Mouse (Mus musculus) stomach, postnatal 0 days (tissue): ENCODE results near the gene Syndig1. TPM values are rescaled to one million over a fixed set of nuclear protein-coding genes. Genes with fewer than 3 reads are reported as not detected.

Experiments
- ATAC-seq: fragments of 200-750 bp; cut with Nextera tagmentation; 2 replicates; pipeline ENCODE4 v1.8.0; 2017; ENCODE audit not compliant: low FRiP score, low TSS enrichment
- DNase-seq: peaks from one replicate; pipeline ENCODE4 v3.0.0-alpha.2; 2016; ENCODE audit warnings: low spot score
- H3K27ac ChIP-seq: fragments of 300-500 bp; sonication (generic); replicated peaks from 2 replicates; pipeline ENCODE4 v1.5.1; 2014; ENCODE audit warnings: mild to moderate bottlenecking, control low read depth
- H3K27me3 ChIP-seq: fragments of 300-500 bp; sonication (generic); 2 replicates; pipeline ENCODE4 v1.6.1; 2014; ENCODE audit warnings: low read length; ENCODE audit not compliant: control insufficient read depth, insufficient read depth
- H3K36me3 ChIP-seq: fragments of 300-500 bp; sonication (generic); 2 replicates; pipeline ENCODE4 v1.6.1; 2014; ENCODE audit warnings: low read length, mixed read lengths; ENCODE audit not compliant: control insufficient read depth, insufficient read depth
- H3K4me1 ChIP-seq: fragments of 300-500 bp; sonication (generic); replicated peaks from 2 replicates; pipeline ENCODE4 v1.6.1; 2014; ENCODE audit warnings: antibody characterized with exemption; ENCODE audit not compliant: control insufficient read depth, insufficient read depth
- H3K4me2 ChIP-seq: fragments of 300-500 bp; sonication (generic); replicated peaks from 2 replicates; pipeline ENCODE4 v1.6.1; 2014; ENCODE audit warnings: low read depth, mild to moderate bottlenecking, control low read depth, moderate library complexity
- H3K4me3 ChIP-seq: fragments of 300-500 bp; sonication (generic); 2 replicates; pipeline ENCODE4 v1.5.1; 2014; ENCODE audit warnings: low read depth, low read length, control low read depth
- H3K9ac ChIP-seq: fragments of 300-500 bp; sonication (generic); 2 replicates; pipeline ENCODE4 v1.6.1; 2014; ENCODE audit warnings: mild to moderate bottlenecking, low read length, control low read depth, mixed read lengths
- H3K9me3 ChIP-seq: fragments of 300-500 bp; sonication (generic); 2 replicates; pipeline ENCODE4 v1.6.1; 2016; ENCODE audit warnings: low read length; ENCODE audit not compliant: control insufficient read depth
- CTCF ChIP-seq: IDR thresholded peaks from 2 replicates; pipeline ENCODE4 v1.5.1; 2016; ENCODE audit warnings: antibody characterized with exemption, low read depth, mild to moderate bottlenecking, moderate library complexity
- EP300 ChIP-seq: optimal IDR thresholded peaks from 2 replicates; pipeline ENCODE3; 2016; ENCODE audit warnings: antibody characterized with exemption
- WGBS: fragments of 180-500 bp; shearing (Covaris S2); extraction: QIAGEN DNeasy Blood & Tissue Kit; methylation state at CpG from one replicate; pipeline ENCODE4 v1.1.7; 2014; 5-methylcytosine and 5-hydroxymethylcytosine counted together
- polyA plus RNA-seq: library from polyadenylated mRNA; unstranded; fragments of >200 nt; fragmentation: Nextera tagmentation; extraction: Ambion mirVana; gene quantifications from 2 replicates; pipeline ENCODE4 v1.2.1, GENCODE M21; 2015

Gene Syndig1
- polyA plus RNA-seq, 1 experiment from 2014 or later: 7.2 TPM

DNA sequence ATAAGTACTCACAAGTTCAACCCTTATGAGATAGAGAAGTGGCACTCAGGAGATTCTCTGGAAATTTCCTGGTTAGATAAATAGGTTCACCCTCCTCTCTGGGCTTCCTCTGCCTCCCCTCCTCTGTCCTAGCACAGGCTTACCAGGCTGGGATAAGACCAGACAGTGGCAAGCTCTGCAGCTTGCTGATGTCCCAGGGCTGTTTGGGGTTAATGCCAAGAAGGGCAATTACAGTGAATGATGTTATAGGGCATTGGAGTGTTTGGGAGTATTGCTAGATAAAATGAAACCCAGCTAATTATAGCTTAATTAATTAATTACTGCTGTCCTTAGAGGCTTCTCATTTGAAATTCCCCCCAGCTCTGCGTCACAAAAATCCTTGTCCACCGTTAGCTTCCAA is 171.6 kb downstream of the Syndig1 start:
- TF ChIP-seq EP300 (no peak), CTCF (no peak)
- no peak overlapping the region for H3K4me2 ChIP-seq

DNA sequence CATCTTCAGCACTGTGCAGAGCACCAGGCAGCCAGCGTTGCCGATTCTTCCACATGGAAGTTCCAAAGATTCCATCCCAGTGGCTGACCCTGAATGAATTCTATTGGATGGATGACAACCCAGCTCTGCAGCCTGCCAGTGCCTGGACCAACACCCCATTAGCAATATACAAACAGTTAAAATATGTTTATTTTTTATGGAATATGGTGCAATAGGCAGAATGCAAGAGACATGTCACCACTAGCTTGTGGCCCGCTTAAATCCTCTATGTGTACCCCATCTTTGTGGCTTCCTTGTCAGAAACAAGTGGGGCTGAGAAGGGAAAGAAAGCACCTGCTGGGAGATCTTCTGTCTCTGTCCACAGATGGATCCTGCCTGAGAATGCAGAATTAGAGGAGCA is 174.5 kb downstream of the Syndig1 start:
- ATAC-seq (no peak), DNase-seq (no peak)
- Histone ChIP-seq H3K4me3 (no peak overlapping the region), H3K4me2 (no peak overlapping the region), H3K4me1 (no peaks in the 10 kb centered on the region), H3K27ac (no peak overlapping the region), H3K27me3 (no peaks in the 10 kb centered on the region), H3K9me3 (no peaks in the 10 kb centered on the region), H3K9ac (no peak overlapping the region), H3K36me3 (no peaks in the 10 kb centered on the region)
- WGBS: 70% methylated on average over 3 of the region's 3 CpGs
- TF ChIP-seq EP300 (no peak), CTCF (no peak)

More for the DNA sequence above, 171.6 kb downstream of the Syndig1 start:
- Histone ChIP-seq H3K9me3 (no peaks in the 10 kb centered on the region), H3K4me1 (no peaks in the 10 kb centered on the region), H3K27ac (no peak overlapping the region), H3K36me3 (no peaks in the 10 kb centered on the region), H3K9ac (no peak overlapping the region), H3K4me3 (no peak overlapping the region), H3K27me3 (no peaks in the 10 kb centered on the region)
- no peak for ATAC-seq
- no peak for DNase-seq
- WGBS: 78% methylated on average over 2 of the region's 2 CpGs

DNA sequence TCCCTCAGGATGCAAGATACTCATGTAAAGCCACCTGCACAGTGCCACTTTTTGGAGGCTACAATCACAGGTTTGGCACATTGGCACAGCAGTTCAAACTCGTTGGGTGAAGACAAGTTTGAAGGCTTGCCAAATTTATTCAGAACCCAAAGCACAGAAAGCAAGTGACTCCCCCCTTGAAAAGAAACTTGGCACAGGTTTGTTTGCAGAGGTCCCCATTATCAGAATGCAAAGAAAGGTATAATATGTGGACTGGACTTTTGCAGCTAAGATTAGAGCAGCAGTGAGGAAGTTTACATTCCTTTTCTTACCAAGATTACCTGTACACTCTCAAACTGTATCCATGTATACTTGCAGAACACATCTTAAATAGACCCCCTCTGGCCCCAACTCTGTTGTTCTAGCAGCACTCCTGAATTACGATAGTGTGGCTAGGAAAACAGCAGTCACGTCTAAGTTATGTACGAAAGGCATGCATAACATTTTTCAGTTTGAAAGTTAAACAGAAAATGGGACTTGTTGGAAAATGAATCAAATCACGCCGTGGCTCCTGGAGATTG is 183.9 kb downstream of the Syndig1 start:
- Histone ChIP-seq H3K4me1 (no peaks in the 10 kb centered on the region), H3K9me3 (no peaks in the 10 kb centered on the region), H3K4me3 (no peak overlapping the region), H3K27ac (no peak overlapping the region), H3K4me2 (no peak overlapping the region), H3K9ac (no peak overlapping the region), H3K27me3 (no peaks in the 10 kb centered on the region), H3K36me3 (no peaks in the 10 kb centered on the region)
- peak; percentile 18 for DNase-seq
- TF ChIP-seq CTCF (no peak), EP300 (no peak)
- ATAC-seq: 0 out of 2 replicates have a peak, but pooled peaks have one; percentile 40
- WGBS: 24% methylated on average over 6 of the region's 6 CpGs

DNA sequence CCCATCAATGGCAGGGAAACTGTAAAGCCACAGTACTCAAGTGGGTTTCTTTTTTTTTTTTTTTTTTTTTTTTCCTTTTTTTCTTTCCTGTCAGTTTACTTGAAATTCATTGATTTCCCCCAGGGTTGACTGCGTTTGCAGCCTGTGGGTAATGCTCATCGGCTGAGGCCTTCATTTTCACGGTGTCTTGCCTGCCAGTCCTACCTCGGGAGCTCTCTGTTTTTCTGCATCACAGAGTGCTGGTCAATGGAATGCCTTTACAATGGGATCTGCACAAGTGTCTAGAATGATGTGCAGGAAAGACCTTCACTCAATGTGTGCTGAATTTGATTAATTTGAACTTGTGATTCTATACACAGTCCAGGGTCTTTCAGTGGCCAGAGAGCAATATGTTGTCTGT is 184.8 kb downstream of the Syndig1 start:
- 79% methylated on average over 4 of the region's 4 CpGs for WGBS
- H3K4me1 ChIP-seq: no peaks in the 10 kb centered on the region
- H3K36me3 ChIP-seq: no peaks in the 10 kb centered on the region
- no peak overlapping the region for H3K4me3 ChIP-seq
- H3K4me2 ChIP-seq: no peak overlapping the region
- no peak overlapping the region for H3K9ac ChIP-seq
- no peak for TF ChIP-seq CTCF
- no peak for TF ChIP-seq EP300
- no peak overlapping the region for H3K27ac ChIP-seq
- ATAC-seq: no peak
- no peaks in the 10 kb centered on the region for H3K9me3 ChIP-seq
- H3K27me3 ChIP-seq: no peaks in the 10 kb centered on the region
- no peak for DNase-seq

DNA sequence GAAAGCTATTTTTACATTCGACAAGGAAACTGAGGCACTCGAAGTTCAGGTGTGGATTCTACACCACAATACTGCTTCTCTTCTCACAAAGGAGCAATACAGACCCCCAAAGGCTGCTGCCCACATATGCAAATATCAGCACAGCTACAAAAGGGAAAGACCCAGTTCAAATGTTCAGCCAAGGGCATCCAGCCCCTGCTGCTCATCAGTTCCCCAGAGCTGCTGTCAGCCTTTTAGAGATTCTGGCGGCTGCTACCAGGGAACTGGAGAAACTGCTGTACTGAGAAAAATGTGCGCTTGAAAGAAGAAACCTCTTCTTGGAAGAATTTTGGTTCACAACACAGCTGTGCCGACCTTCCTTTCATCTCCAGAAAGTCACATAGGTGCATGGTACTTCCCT is 187.3 kb downstream of the Syndig1 start:
- Histone ChIP-seq H3K4me3 (no peak overlapping the region), H3K36me3 (no peaks in the 10 kb centered on the region), H3K9ac (no peak overlapping the region), H3K9me3 (no peaks in the 10 kb centered on the region), H3K27me3 (no peaks in the 10 kb centered on the region), H3K4me1 (no peaks in the 10 kb centered on the region), H3K4me2 (no peak overlapping the region), H3K27ac (no peak overlapping the region)
- no peak for ATAC-seq
- TF ChIP-seq CTCF (no peak), EP300 (no peak)
- DNase-seq: no peak
- 72% methylated on average over 5 of the region's 5 CpGs for WGBS

DNA sequence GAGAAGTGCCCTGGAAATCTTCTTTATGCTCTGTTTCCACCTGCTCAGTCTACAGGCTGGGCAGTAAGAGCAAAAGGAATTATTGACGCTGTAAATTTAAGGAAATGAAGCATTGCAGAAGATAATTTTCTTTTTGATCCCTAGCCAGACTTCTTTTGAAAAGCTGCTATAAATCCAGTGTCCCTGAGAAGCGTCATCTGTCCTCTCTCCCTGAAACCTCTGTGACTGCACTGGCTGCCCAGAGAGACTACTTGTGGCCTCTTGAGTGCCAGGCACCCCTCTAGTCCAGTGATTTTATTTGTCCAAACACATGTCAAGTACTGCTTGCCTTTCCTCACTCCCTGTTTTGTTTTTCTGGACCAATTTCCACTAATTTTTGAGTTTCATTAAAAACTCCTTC is 191.7 kb downstream of the Syndig1 start:
- Histone ChIP-seq H3K4me2 (no peak overlapping the region), H3K4me1 (no peaks in the 10 kb centered on the region), H3K27me3 (no peaks in the 10 kb centered on the region), H3K9ac (no peak overlapping the region), H3K4me3 (no peak overlapping the region), H3K27ac (no peak overlapping the region), H3K9me3 (no peaks in the 10 kb centered on the region), H3K36me3 (no peaks in the 10 kb centered on the region)
- TF ChIP-seq CTCF: no peak
- no peak for DNase-seq
- ATAC-seq: no peak
- 27% methylated on average over 2 of the region's 2 CpGs for WGBS
